Mouse (Mus musculus) embryonic facial prominence, embryonic 15.5 days (tissue): ENCODE results near the gene Afp. TPM values are rescaled to one million over a fixed set of nuclear protein-coding genes. Genes with fewer than 3 reads are reported as not detected.

Experiments
- ATAC-seq: fragments of 200-750 bp; cut with Nextera tagmentation; 2 replicates; pipeline ENCODE4 v1.8.0; 2017; ENCODE audit warnings: low read depth, moderate TSS enrichment; ENCODE audit not compliant: insufficient number of reproducible peaks, low FRiP score, low TSS enrichment
- H3K27ac ChIP-seq: fragments of 300-500 bp; sonication (generic); replicated peaks from 2 replicates; pipeline ENCODE4 v1.5.1; 2015; ENCODE audit warnings: mild to moderate bottlenecking, inconsistent platforms
- H3K27me3 ChIP-seq: fragments of 300-500 bp; sonication (generic); 2 replicates; pipeline ENCODE4 v1.6.1; 2015; ENCODE audit warnings: inconsistent platforms
- H3K36me3 ChIP-seq: fragments of 300-500 bp; sonication (generic); 2 replicates; pipeline ENCODE4 v1.6.1; 2015; ENCODE audit warnings: mild to moderate bottlenecking, inconsistent platforms
- H3K4me1 ChIP-seq: fragments of 300-500 bp; sonication (generic); 2 replicates; pipeline ENCODE4 v1.6.1; 2015; ENCODE audit warnings: inconsistent platforms
- H3K4me2 ChIP-seq: fragments of 300-500 bp; sonication (generic); replicated peaks from 2 replicates; pipeline ENCODE4 v1.6.1; 2015; ENCODE audit warnings: mild to moderate bottlenecking, inconsistent platforms
- H3K4me3 ChIP-seq: fragments of 300-500 bp; sonication (generic); replicated peaks from 2 replicates; pipeline ENCODE4 v1.5.1; 2015; ENCODE audit warnings: mild to moderate bottlenecking, inconsistent platforms
- H3K9ac ChIP-seq: fragments of 300-500 bp; sonication (generic); 2 replicates; pipeline ENCODE4 v1.6.1; 2015; ENCODE audit warnings: inconsistent platforms
- H3K9me3 ChIP-seq: fragments of 300-500 bp; sonication (generic); replicated peaks from 2 replicates; pipeline ENCODE4 v1.6.1; 2016; ENCODE audit warnings: inconsistent platforms
- WGBS: fragments of 180-500 bp; shearing (Covaris S2); methylation state at CpG from one replicate; pipeline ENCODE4 v1.1.7; 2015; 5-methylcytosine and 5-hydroxymethylcytosine counted together
- polyA plus RNA-seq: library from polyadenylated mRNA; unstranded; fragments of >200 nt; fragmentation: Nextera tagmentation; extraction: Ambion mirVana; gene quantifications from 2 replicates; pipeline ENCODE4 v1.2.1, GENCODE M21; 2015

Gene Afp
- polyA plus RNA-seq, 1 experiment from 2014 or later, result 0.64 TPM

GRCm38 (mm10) chr5:90507411-90507949 lies 16.9 kb downstream of the Afp start:
- no peaks in the 10 kb centered on the region for H3K27me3 ChIP-seq
- WGBS, result 47% methylated on average over 13 of the region's 13 CpGs

DNA sequence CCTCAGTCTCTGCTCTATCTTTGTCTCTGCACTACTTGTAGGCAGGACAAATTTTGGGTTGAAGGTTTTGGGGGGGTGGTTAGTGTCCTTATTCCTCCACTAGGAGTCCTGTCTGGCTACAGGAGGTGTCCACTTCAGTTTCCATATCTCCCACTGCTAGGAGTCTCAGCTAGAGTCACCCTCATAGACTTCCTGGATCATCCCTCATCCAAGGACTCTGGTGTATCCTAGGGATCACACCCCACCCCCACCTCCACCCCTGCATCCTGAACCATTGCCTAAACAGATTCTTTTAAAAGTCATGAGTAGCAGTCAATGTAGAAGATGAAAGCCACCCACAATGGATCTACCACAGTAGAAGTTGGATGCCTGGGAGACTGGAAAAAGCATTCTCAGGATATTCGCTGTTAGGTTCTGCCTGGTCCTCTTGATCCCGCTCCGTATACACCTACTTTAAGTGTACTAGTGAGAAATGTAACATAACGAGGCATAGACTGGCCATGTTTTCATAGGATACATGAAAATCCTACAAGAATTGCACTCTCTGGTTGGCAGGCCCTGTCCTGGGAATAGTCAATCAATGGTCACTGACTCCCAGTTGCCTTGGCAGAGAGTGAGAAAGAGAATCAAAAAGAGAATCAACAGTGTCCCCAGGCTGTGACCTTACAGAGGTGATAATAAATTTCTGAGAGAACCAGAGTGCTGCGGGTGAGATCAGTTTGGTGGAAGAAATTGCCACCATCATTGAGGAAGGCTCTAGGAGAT lies 19.5 kb downstream of the Afp start:
- no peaks in the 10 kb centered on the region for H3K4me1 ChIP-seq
- ATAC-seq, result no peak
- H3K4me3 ChIP-seq, result no peak overlapping the region
- WGBS, result 92% methylated on average over 5 of the region's 5 CpGs
- no peak overlapping the region for H3K4me2 ChIP-seq
- no peak overlapping the region for H3K27ac ChIP-seq
- no peaks in the 10 kb centered on the region for H3K27me3 ChIP-seq
- H3K9ac ChIP-seq, result no peak overlapping the region
- no peaks in the 10 kb centered on the region for H3K36me3 ChIP-seq
- no peaks in the 10 kb centered on the region for H3K9me3 ChIP-seq

More at GRCm38 (mm10) chr5:90507411-90507949, 16.9 kb downstream of the Afp start:
- Histone ChIP-seq H3K4me3 (no peak overlapping the region), H3K9me3 (no peaks in the 10 kb centered on the region), H3K4me2 (no peak overlapping the region), H3K9ac (no peak overlapping the region), H3K36me3 (no peaks in the 10 kb centered on the region), H3K4me1 (no peaks in the 10 kb centered on the region), H3K27ac (no peak overlapping the region)
- ATAC-seq, result no peak

GRCm38 (mm10) chr5:90512288-90512955 lies 21.9 kb downstream of the Afp start:
- Histone ChIP-seq H3K27me3 (no peaks in the 10 kb centered on the region), H3K36me3 (no peaks in the 10 kb centered on the region), H3K9me3 (no peaks in the 10 kb centered on the region), H3K27ac (no peak overlapping the region), H3K4me3 (no peak overlapping the region), H3K9ac (no peak overlapping the region), H3K4me1 (no peaks in the 10 kb centered on the region), H3K4me2 (no peak overlapping the region)
- no peak for ATAC-seq
- WGBS, result 70% methylated on average over 6 of the region's 6 CpGs

DNA sequence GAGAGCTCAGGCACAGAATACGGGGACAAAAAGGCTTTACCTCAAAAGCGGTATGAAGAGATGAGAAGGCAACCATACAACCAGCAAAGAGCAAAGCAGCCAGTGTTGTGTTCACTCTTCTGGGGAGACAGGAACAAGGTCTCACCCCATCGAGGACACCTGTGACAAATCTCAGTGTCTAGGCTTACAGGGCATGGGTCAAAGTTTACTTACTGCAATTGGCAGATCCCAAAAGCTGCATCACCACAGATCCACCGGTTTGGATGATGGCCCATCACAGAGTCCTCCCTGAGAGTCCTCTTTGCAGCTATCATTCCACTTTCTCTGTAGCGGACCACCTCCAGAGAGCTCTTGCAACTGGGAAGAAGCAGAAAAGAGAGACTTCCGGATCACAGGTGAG lies 25.0 kb downstream of the Afp start:
- Histone ChIP-seq H3K9me3 (no peaks in the 10 kb centered on the region), H3K36me3 (no peaks in the 10 kb centered on the region), H3K4me1 (no peaks in the 10 kb centered on the region), H3K4me3 (no peak overlapping the region), H3K27ac (no peak overlapping the region), H3K27me3 (no peaks in the 10 kb centered on the region), H3K9ac (no peak overlapping the region), H3K4me2 (no peak overlapping the region)
- ATAC-seq, result no peak
- WGBS, result 84% methylated on average over 6 of the region's 6 CpGs

DNA sequence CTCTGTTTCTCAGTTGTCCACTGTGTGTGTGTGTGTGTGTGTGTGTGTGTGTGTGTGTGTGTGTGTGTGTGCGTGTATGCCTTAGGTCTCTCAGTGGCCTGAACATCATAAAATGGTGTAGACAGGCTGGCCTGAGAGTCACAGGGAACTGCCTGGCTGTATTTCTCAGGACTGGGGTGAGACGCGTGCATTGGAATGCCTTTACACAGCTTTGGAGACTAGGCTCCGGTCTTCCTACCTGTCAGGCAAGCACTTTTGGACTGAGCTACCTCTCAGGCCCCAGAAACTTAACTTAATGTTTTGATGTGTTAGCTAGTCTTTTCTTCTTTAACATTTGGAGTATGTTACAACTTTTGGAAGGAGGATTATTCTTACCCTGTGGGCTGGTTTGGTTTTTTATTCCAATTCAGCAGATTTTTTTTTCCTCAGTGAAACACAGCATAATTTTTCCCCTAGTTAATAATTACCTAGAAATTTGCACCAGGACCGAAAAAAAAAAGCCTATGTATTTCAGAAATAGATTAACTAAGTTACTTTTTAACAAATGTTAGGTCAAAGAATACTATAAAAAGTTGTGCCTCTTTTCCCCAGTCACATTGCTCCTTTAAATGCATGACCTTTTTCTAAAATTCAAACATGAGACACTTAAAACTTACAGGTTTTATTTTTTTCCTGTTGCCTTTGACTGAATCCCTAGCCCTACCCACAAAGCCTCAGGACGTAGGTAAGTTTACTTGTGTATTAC lies 28.0 kb downstream of the Afp start, which contains the start of gene Afm:
Gene Afm, plus strand, starts transcription at position 577 of the 745 bp plus-strand sequence.
- no peak within 1 kb of the TSS for H3K9ac ChIP-seq
- H3K27ac ChIP-seq, result no peak within 1 kb of the TSS
- H3K4me2 ChIP-seq, result no peak within 1 kb of the TSS
- WGBS, result 71% methylated on average over 6 of the region's 6 CpGs
- H3K4me1 ChIP-seq, result no peaks in the 10 kb centered on the region
- no peaks in the 10 kb centered on the region for H3K27me3 ChIP-seq
- H3K9me3 ChIP-seq, result no peaks in the 10 kb centered on the region
- ATAC-seq, result no peak
- no peak within 1 kb of the TSS for H3K4me3 ChIP-seq
- no peaks in the 10 kb centered on the region for H3K36me3 ChIP-seq

DNA sequence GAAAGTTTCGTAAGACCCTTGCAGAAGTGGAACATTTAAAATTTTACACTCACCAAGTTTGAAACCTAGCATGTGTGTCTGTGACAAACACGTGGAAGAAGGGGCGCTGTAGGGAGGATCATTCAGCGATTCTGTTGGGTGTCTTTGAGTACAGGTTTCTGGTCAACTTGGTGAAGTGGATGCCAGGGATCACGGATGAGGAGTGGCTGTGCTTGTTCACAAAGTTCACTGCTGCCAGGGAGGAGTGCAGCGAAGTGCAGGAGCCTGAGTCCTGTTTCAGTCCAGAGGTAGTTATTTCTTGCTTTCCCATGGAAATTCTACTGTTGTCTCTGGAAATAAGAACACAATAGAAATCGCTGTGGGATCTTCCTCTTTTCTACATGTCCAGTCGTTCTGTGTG lies 60.7 kb downstream of the Afp start:
- no peaks in the 10 kb centered on the region for H3K4me1 ChIP-seq
- H3K36me3 ChIP-seq, result no peaks in the 10 kb centered on the region
- H3K9ac ChIP-seq, result no peak overlapping the region
- H3K9me3 ChIP-seq, result no peaks in the 10 kb centered on the region
- H3K27ac ChIP-seq, result no peak overlapping the region
- no peak overlapping the region for H3K4me2 ChIP-seq
- no peak overlapping the region for H3K4me3 ChIP-seq
- no peak for ATAC-seq
- H3K27me3 ChIP-seq, result no peaks in the 10 kb centered on the region
- WGBS, result 84% methylated on average over 8 of the region's 8 CpGs

DNA sequence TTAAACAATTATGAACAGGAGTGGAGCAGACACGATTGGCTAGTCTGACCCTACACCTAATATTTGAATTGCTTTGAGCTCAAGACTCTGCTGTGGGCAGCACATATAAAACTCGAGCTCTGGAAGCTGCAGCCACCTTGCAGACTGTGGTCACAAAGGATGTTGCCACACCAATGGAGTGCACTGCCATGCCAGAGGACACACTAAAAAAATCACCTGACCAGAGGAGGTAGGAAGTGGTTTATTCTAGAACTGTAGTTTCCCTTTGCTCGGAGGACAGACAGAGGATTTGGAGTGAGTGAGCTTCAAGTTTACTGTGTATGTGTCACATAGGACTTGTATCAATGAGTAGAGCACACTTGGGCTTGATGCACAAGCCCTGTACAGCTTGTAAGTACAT lies 65.5 kb downstream of the Afp start:
- Histone ChIP-seq H3K4me1 (no peaks in the 10 kb centered on the region), H3K4me2 (no peak overlapping the region), H3K9ac (no peak overlapping the region), H3K27me3 (no peaks in the 10 kb centered on the region), H3K27ac (no peak overlapping the region), H3K36me3 (no peaks in the 10 kb centered on the region), H3K9me3 (no peaks in the 10 kb centered on the region), H3K4me3 (no peak overlapping the region)
- no peak for ATAC-seq
- 82% methylated on average over 3 of the region's 3 CpGs for WGBS

Other genes with a start within 250 kb of the Afp start
- gene Ankrd17, start 124.2 kb upstream of the Afp start, polyA plus RNA-seq, result 24.6 and 25.9 TPM in 2 replicates
- gene Gm9958, start 123.5 kb upstream of the Afp start, polyA plus RNA-seq, result 6.9 and 7.1 TPM in 2 replicates
- gene Alb, start 29.8 kb upstream of the Afp start, polyA plus RNA-seq, result 2.6 and 3.1 TPM in 2 replicates
- not detected in 2 replicates for gene Afm, start 28.2 kb downstream of the Afp start, polyA plus RNA-seq
- 0.20 TPM in 1 of 2 replicates, not detected in the other for gene 5830473C10Rik, start 70.4 kb downstream of the Afp start, polyA plus RNA-seq
- gene Rassf6, start 149.9 kb downstream of the Afp start, polyA plus RNA-seq, result 3.8 and 4.3 TPM in 2 replicates